19 mouse cellular contexts compared by ENCODE assay signal in genomic region chr8:96880956-96881355, GRCm38 (mm10).
"Had no signal": no experiment of that assay in that cellular context is flagged by ENCODE, and none has a peak within 500 bp of the region (broad histone marks: within the 10 kb centered on the region; RNA-seq: fewer than 3 reads in every experiment).

No protein-coding gene starts in this region.

- H3K9me3 ChIP-seq: limb, embryonic 12.5 days; limb, embryonic 15.5 days; neural tube, embryonic 12.5 days; neural tube, embryonic 15.5 days; stomach, embryonic 15.5 days had no signal

- H3K4me2 ChIP-seq: limb, embryonic 12.5 days; limb, embryonic 15.5 days; liver, embryonic 11.5 days; midbrain, embryonic 11.5 days; neural tube, embryonic 12.5 days; neural tube, embryonic 15.5 days; stomach, embryonic 15.5 days had no signal

- H3K36me3 ChIP-seq: limb, embryonic 12.5 days; limb, embryonic 15.5 days; neural tube, embryonic 12.5 days; neural tube, embryonic 15.5 days; stomach, embryonic 15.5 days had no signal

- H3K4me3 ChIP-seq: limb, embryonic 12.5 days; limb, embryonic 15.5 days; neural tube, embryonic 12.5 days; neural tube, embryonic 15.5 days; stomach, embryonic 15.5 days had no signal

- ATAC-seq: liver, postnatal 0 days had no signal

- DNase-seq: kidney, adult 9 months; kidney, postnatal 14 days; kidney, postnatal 4 days; left cerebral cortex, postnatal 4 days; liver, postnatal 0 days; lung, postnatal 14 days; lung, postnatal 4 days; right cerebral cortex, adult 18-20 months; right cerebral cortex, postnatal 25 days; spleen, adult 18-20 months; thymus, postnatal 25 days had no signal

- H3K4me1 ChIP-seq: limb, embryonic 12.5 days; limb, embryonic 15.5 days; neural tube, embryonic 12.5 days; neural tube, embryonic 15.5 days; stomach, embryonic 15.5 days had no signal

- H3K27me3 ChIP-seq: limb, embryonic 12.5 days; limb, embryonic 15.5 days; neural tube, embryonic 12.5 days; neural tube, embryonic 15.5 days; stomach, embryonic 15.5 days had no signal

- H3K27ac ChIP-seq: limb, embryonic 12.5 days; limb, embryonic 15.5 days; liver, embryonic 14.5 days; neural tube, embryonic 12.5 days; neural tube, embryonic 15.5 days; stomach, embryonic 15.5 days had no signal

- H3K9ac ChIP-seq: limb, embryonic 12.5 days; limb, embryonic 15.5 days; liver, embryonic 14.5 days; liver, postnatal 0 days; neural tube, embryonic 12.5 days; neural tube, embryonic 15.5 days; stomach, embryonic 15.5 days had no signal
